Mouse (Mus musculus): Measurements from ENCODE around the gene Olfr533.
A peak's percentile ranks its signal among the peaks of the same experiment; 100 is the strongest.
"Not testable (repeated sequence)": the region's sequence is repeated elsewhere in the genome, so short reads cannot be mapped to it uniquely, and the experiment has no call there.

Gene Olfr533

GRCm38 (mm10) chr7:140463070-140463469 is at the start of gene Olfr533:
Gene Olfr533, plus strand, starts transcription at chr7:140463370.
- not testable (repeated sequence) for DNase-seq (ENCODE audit: low spot score in 2 of 2)

- no peak for DNase-seq (ENCODE audit: low spot score in 2 of 2)
Observed at GRCm38 (mm10) chr7:140421539-140421938, 41.6 kb upstream of the Olfr533 start, which contains the start of gene Olfr532. Gene Olfr532, minus strand, starts transcription at chr7:140421639.

- DNase-seq (ENCODE audit: low spot score in 2 of 2): no peak
Observed at GRCm38 (mm10) chr7:140443141-140443540, 20.0 kb upstream of the Olfr533 start.

- DNase-seq (ENCODE audit: low spot score in 2 of 2): no peak
Observed at GRCm38 (mm10) chr7:140477886-140478285, 14.7 kb downstream of the Olfr533 start.

GRCm38 (mm10) chr7:140478733-140479132 is 15.6 kb downstream of the Olfr533 start:
- DNase-seq (ENCODE audit: low spot score in 2 of 2): no peak

- no peak for DNase-seq (ENCODE audit: low spot score in 2 of 2)
Observed at GRCm38 (mm10) chr7:140483916-140484315, 20.7 kb downstream of the Olfr533 start, which contains the start of gene Olfr535. Gene Olfr535, plus strand, starts transcription at chr7:140484216.

GRCm38 (mm10) chr7:140488981-140489380 is 25.8 kb downstream of the Olfr533 start:
- DNase-seq (ENCODE audit: low spot score in 2 of 2): no peak

GRCm38 (mm10) chr7:140494231-140494630 is 31.1 kb downstream of the Olfr533 start:
- DNase-seq (ENCODE audit: low spot score in 2 of 2): no peak

- DNase-seq (ENCODE audit: low spot score in 2 of 2): no peak
Observed at GRCm38 (mm10) chr7:140494702-140495101, 31.5 kb downstream of the Olfr533 start.

- DNase-seq (ENCODE audit: low spot score in 2 of 2): peak in 1 of 2 experiments; percentile 15
Observed at GRCm38 (mm10) chr7:140507346-140508021, 44.3 kb downstream of the Olfr533 start, which contains the start of gene Olfr536. Gene Olfr536, minus strand, starts transcription at chr7:140507396.

All from urinary bladder, postnatal 36 days (tissue).